Mouse (Mus musculus): ENCODE data around the gene Tnfaip8l3.

DNA sequence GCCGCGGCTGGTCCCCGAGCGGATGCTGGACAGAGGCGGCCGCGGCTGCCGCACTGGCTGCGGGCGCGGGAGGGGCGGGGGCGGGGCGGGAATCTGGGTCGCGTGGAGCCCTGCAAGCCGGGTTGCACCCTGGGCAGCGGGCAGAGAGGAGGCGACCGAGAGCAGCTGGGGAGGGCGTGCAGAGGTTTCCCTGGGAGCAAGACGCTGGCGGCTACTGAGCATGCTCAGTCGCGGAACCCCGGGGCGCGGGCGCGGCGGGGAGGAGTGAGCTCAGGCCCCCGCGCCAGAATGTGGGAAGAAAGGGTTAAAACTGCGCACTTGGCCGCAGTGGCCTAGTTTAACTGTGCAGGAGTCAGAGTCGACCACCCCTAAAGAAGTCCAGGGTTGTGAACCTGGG lies 93.1 kb downstream of the Tnfaip8l3 start, which contains the start of gene Elmod1:
- TF ChIP-seq POLR2A (IDR thresholded peaks at IDR 0.05; ENCODE audit: borderline replicate concordance, insufficient read depth, low read length): no peak; the same call in 1 of the 2 replicates
- TF ChIP-seq CTCF (IDR thresholded peaks at IDR 0.05; ENCODE audit: borderline replicate concordance, insufficient read depth, low read depth, low read length): no peak

All from cerebellum, adult 2 months (tissue).